Mouse (Mus musculus) liver, embryonic 14.5 days (tissue): ENCODE measurements at regions not wholly inside any gene's neighbourhood (a gene's known extent, or its start where the extent isn't known, plus 50 kb on each side); places are given as distances from the start of the nearest gene placed in this dataset.
A peak's percentile ranks its signal among the peaks of the same experiment; 100 is the strongest.

ENCODE experiments used
- ATAC-seq: fragments of 200-750 bp; cut with Nextera tagmentation; 2 replicates; pipeline ENCODE4 v1.8.0; 2017; ENCODE audit warnings: moderate number of reproducible peaks, mild to moderate bottlenecking, moderate library complexity; ENCODE audit not compliant: insufficient read depth
- DNase-seq, 3 experiments: peaks; one replicate each; pipeline ENCODE4 v3.0.0-alpha.2; 2012 to 2013; ENCODE audit warnings: low read depth in 3 of 3, low spot score in 3 of 3
- H3K27ac ChIP-seq: fragments of 300-500 bp; sonication (generic); 2 replicates; pipeline ENCODE4 v1.5.1; 2014; ENCODE audit warnings: moderate library complexity, mild to moderate bottlenecking, control low read depth, inconsistent platforms
- H3K27me3 ChIP-seq: fragments of 300-500 bp; sonication (generic); 2 replicates; pipeline ENCODE4 v1.6.1; 2014; ENCODE audit warnings: mild to moderate bottlenecking, low read length, moderate library complexity; ENCODE audit not compliant: control insufficient read depth, insufficient read depth
- H3K36me3 ChIP-seq: fragments of 300-500 bp; sonication (generic); replicated peaks from 2 replicates; pipeline ENCODE4 v1.6.1; 2014; ENCODE audit warnings: low read depth; ENCODE audit not compliant: control insufficient read depth, insufficient read depth
- H3K4me1 ChIP-seq, 2 experiments: fragments of 200-500 bp in 1 of 2; fragments of 300-500 bp in 1 of 2; sonication (generic) in 1 of 2; replicated peaks; 2 replicates each; pipeline ENCODE4 v1.6.1; 2012 to 2014; ENCODE audit warnings: antibody characterized with exemption in 1 of 2, inconsistent platforms in 1 of 2, low read length in 1 of 2; ENCODE audit not compliant: control insufficient read depth in 2 of 2, insufficient read depth in 2 of 2
- H3K4me2 ChIP-seq: fragments of 300-500 bp; sonication (generic); 2 replicates; pipeline ENCODE4 v1.6.1; 2014; ENCODE audit warnings: low read depth, mild to moderate bottlenecking, control low read depth, moderate library complexity
- H3K4me3 ChIP-seq, 2 experiments: fragments of 200-500 bp in 1 of 2; fragments of 300-500 bp in 1 of 2; sonication (generic) in 1 of 2; 2 replicates each; pipeline ENCODE4 v1.5.1; 2012 to 2014; ENCODE audit warnings: low read depth in 2 of 2, low read length in 2 of 2, mild to moderate bottlenecking in 2 of 2, control low read depth in 1 of 2, inconsistent platforms in 1 of 2, moderate library complexity in 1 of 2; ENCODE audit not compliant: insufficient read depth in 1 of 2
- H3K9ac ChIP-seq: fragments of 300-500 bp; sonication (generic); replicated peaks from 2 replicates; pipeline ENCODE4 v1.6.1; 2014; ENCODE audit warnings: mild to moderate bottlenecking, control low read depth, moderate library complexity
- H3K9me3 ChIP-seq: fragments of 300-500 bp; sonication (generic); 2 replicates; pipeline ENCODE4 v1.6.1; 2016; ENCODE audit warnings: low read length, mixed read lengths; ENCODE audit not compliant: control insufficient read depth
- CTCF ChIP-seq: IDR thresholded peaks from 2 replicates; pipeline ENCODE4 v1.5.1; 2016; ENCODE audit warnings: antibody characterized with exemption, low read depth, control low read depth
- EP300 ChIP-seq: IDR thresholded peaks from 2 replicates; pipeline ENCODE4 v1.6.1; 2016; ENCODE audit warnings: antibody characterized with exemption, low read depth
- WGBS: fragments of 180-500 bp; shearing (Covaris S2); extraction: QIAGEN DNeasy Blood & Tissue Kit; methylation state at CpG from one replicate; pipeline ENCODE4 v1.1.7; 2014; ENCODE audit not compliant: insufficient replicate concordance; 5-methylcytosine and 5-hydroxymethylcytosine counted together

DNA sequence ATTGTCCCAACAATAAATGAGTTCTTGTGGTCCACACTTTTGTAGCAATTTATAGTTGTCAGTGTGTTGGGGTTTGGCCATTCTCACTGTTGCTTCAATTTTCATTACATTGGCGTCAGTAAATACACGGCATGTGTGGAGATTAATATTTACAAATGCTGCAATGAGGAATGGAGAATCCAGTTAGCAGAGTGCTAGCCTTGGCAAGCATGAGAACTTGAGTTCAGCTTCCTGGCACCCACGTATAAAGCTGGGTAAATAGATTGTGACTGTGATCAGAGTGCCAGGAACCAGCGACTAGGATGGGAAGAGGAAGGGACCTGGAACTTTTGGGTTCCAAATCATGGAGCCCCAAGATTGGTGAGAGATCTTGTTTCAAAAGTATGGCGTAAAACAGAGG lies 177.1 kb downstream of the Dusp6 start:
- WGBS, result 63% methylated on average over 5 of the region's 5 CpGs
- Histone ChIP-seq H3K4me3 (no peak overlapping the region), H3K4me1 (no peaks in the 10 kb centered on the region; a peak in 1 of 4 replicates), H3K27me3 (no peaks in the 10 kb centered on the region), H3K9ac (no peak overlapping the region), H3K27ac (no peak overlapping the region), H3K9me3 (no peaks in the 10 kb centered on the region), H3K36me3 (no peaks in the 10 kb centered on the region), H3K4me2 (no peak overlapping the region)
- ATAC-seq (no peak), DNase-seq (no peak)
- TF ChIP-seq EP300 (no peak), CTCF (no peak)

DNA sequence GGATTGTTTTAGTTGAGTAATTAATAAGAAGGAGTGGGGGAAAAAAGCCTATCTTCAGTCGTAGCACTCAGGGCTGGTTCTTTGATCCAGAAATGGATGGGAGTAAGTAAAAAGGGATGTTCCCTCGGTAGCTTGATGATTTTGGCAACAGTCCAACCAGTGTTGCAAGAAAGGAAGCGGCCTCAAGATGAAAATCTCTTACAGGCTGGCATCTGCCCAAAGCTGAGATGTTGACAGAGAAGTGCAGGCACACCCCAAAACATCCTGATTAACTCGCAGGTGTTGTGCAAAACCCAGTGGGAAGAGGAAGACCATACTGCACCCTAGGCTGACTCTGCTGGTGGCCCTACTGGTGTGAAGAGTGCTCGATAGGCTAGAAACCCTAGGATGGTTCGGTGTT lies 178.0 kb downstream of the Dusp6 start:
- Histone ChIP-seq H3K9ac (no peak overlapping the region), H3K4me1 (no peaks in the 10 kb centered on the region; a peak in 1 of 4 replicates), H3K36me3 (no peaks in the 10 kb centered on the region), H3K4me3 (no peak overlapping the region), H3K27ac (no peak overlapping the region), H3K9me3 (no peaks in the 10 kb centered on the region), H3K4me2 (no peak overlapping the region), H3K27me3 (no peaks in the 10 kb centered on the region)
- peak in 2 of 3 experiments; percentile 32 to 48 for DNase-seq
- TF ChIP-seq CTCF, result no peak
- TF ChIP-seq EP300, result no peak
- ATAC-seq, result no peak
- 25% methylated on average over 6 of the region's 6 CpGs for WGBS

- ATAC-seq (no peak), DNase-seq (no peak)
- H3K36me3 ChIP-seq, result no peaks in the 10 kb centered on the region
- H3K9ac ChIP-seq, result no peak overlapping the region
- H3K27me3 ChIP-seq, result no peaks in the 10 kb centered on the region
- no peaks in the 10 kb centered on the region; a peak in 1 of 4 replicates for H3K4me1 ChIP-seq
- TF ChIP-seq CTCF (no peak), EP300 (no peak)
- no peak overlapping the region for H3K4me2 ChIP-seq
- H3K27ac ChIP-seq, result no peak overlapping the region
- whole genome bisulfite sequencing, result 51% methylated on average over 10 of the region's 10 CpGs
- H3K9me3 ChIP-seq, result no peaks in the 10 kb centered on the region
- no peak overlapping the region for H3K4me3 ChIP-seq
Observed at GRCm38 (mm10) chr10:99441931-99442330, 178.9 kb downstream of the Dusp6 start.

GRCm38 (mm10) chr10:99443453-99444170 lies 180.6 kb downstream of the Dusp6 start:
- no peak overlapping the region for H3K9ac ChIP-seq
- no peaks in the 10 kb centered on the region for H3K27me3 ChIP-seq
- no peak overlapping the region for H3K4me3 ChIP-seq
- 66% methylated on average over 18 of the region's 18 CpGs for WGBS
- no peak for ATAC-seq
- no peaks in the 10 kb centered on the region for H3K36me3 ChIP-seq
- DNase-seq, result no peak
- no peak overlapping the region for H3K4me2 ChIP-seq
- no peak for TF ChIP-seq EP300
- no peak for TF ChIP-seq CTCF
- H3K4me1 ChIP-seq, result no peaks in the 10 kb centered on the region; a peak in 1 of 4 replicates
- no peaks in the 10 kb centered on the region for H3K9me3 ChIP-seq
- H3K27ac ChIP-seq, result no peak overlapping the region

- Histone ChIP-seq H3K27ac (no peak overlapping the region), H3K27me3 (no peaks in the 10 kb centered on the region), H3K4me1 (no peaks in the 10 kb centered on the region), H3K4me3 (no peak overlapping the region), H3K4me2 (no peak overlapping the region), H3K9me3 (no peaks in the 10 kb centered on the region), H3K36me3 (no peaks in the 10 kb centered on the region), H3K9ac (no peak overlapping the region)
- WGBS, result 43% methylated on average over 9 of the region's 9 CpGs
- DNase-seq (no peak), ATAC-seq (no peak)
- TF ChIP-seq EP300, result no peak
- TF ChIP-seq CTCF, result no peak
Observed at GRCm38 (mm10) chr10:99450714-99451625, 187.9 kb downstream of the Dusp6 start.
